Mouse (Mus musculus) MEL (cell line): Measurements from ENCODE around the gene Ubac2. TPM values are rescaled to one million over a fixed set of nuclear protein-coding genes. Genes with fewer than 3 reads are reported as not detected.

Experiments
- DNase-seq: peaks from one replicate; pipeline ENCODE4 v3.0.0; 2011; ENCODE audit warnings: low read depth, low spot score
- H3K27ac ChIP-seq: 2 replicates; pipeline ENCODE4 v1.5.1; 2012; ENCODE audit warnings: low read depth, mild to moderate bottlenecking, control low read depth, low read length, moderate library complexity; ENCODE audit not compliant: control insufficient read depth
- H3K27me3 ChIP-seq, 2 experiments: fragments of 150-350 bp in 1 of 2; sonication (generic) in 1 of 2; 2 replicates each; pipeline ENCODE4 v1.6.1; 2012; ENCODE audit warnings: low read length in 2 of 2, mild to moderate bottlenecking in 2 of 2, improper control_type of control experiment in 1 of 2, moderate library complexity in 1 of 2; ENCODE audit not compliant: insufficient read depth in 2 of 2, control insufficient read depth in 1 of 2
- H3K36me3 ChIP-seq, 2 experiments: 2 replicates each; pipeline ENCODE4 v1.6.1; 2012 to 2014; ENCODE audit warnings: low read length in 2 of 2, improper control_type of control experiment in 1 of 2, inconsistent platforms in 1 of 2, mild to moderate bottlenecking in 1 of 2; ENCODE audit not compliant: insufficient read depth in 2 of 2, control insufficient read depth in 1 of 2
- H3K4me1 ChIP-seq, 2 experiments: fragments of 150-350 bp in 1 of 2; sonication (generic) in 1 of 2; 2 replicates each; pipeline ENCODE4 v1.6.1; 2012; ENCODE audit warnings: low read length in 2 of 2, improper control_type of control experiment in 1 of 2, mild to moderate bottlenecking in 1 of 2; ENCODE audit not compliant: insufficient read depth in 2 of 2, control insufficient read depth in 1 of 2
- H3K4me3 ChIP-seq, 2 experiments: fragments of 150-350 bp in 1 of 2; sonication (generic) in 1 of 2; 2 replicates each; pipeline ENCODE4 v1.5.1; 2012; ENCODE audit warnings: low read depth in 2 of 2, low read length in 2 of 2, mild to moderate bottlenecking in 2 of 2, moderate library complexity in 2 of 2, control low read depth in 1 of 2, improper control_type of control experiment in 1 of 2; ENCODE audit not compliant: control insufficient read depth in 1 of 2, insufficient read depth in 1 of 2
- H3K79me2 ChIP-seq: 2 replicates; pipeline ENCODE4 v1.6.1; 2012; ENCODE audit warnings: mild to moderate bottlenecking, low read length, moderate library complexity; ENCODE audit not compliant: control insufficient read depth, poor library complexity, insufficient read depth
- H3K9ac ChIP-seq: 2 replicates; pipeline ENCODE4 v1.6.1; 2012; ENCODE audit warnings: low read depth, mild to moderate bottlenecking, control low read depth, low read length, moderate library complexity; ENCODE audit not compliant: control insufficient read depth, poor library complexity, severe bottlenecking
- H3K9me3 ChIP-seq: fragments of 150-350 bp; sonication (generic); replicated peaks from 2 replicates; pipeline ENCODE4 v1.6.1; 2012; ENCODE audit warnings: mild to moderate bottlenecking, low read length, improper control_type of control experiment, moderate library complexity; ENCODE audit not compliant: insufficient read depth
- BHLHE40 ChIP-seq: IDR thresholded peaks from 2 replicates; pipeline ENCODE4 v1.6.1; 2012; ENCODE audit warnings: low read depth, mild to moderate bottlenecking, inconsistent platforms, low read length, improper control_type of control experiment, borderline replicate concordance
- CHD2 ChIP-seq: IDR thresholded peaks from 2 replicates; pipeline ENCODE4 v1.6.1; 2011; ENCODE audit warnings: low read length, improper control_type of control experiment
- E2F4 ChIP-seq: IDR thresholded peaks from 2 replicates; pipeline ENCODE4 v1.6.1; 2011; ENCODE audit warnings: low read depth, low read length, improper control_type of control experiment, borderline replicate concordance
- EP300 ChIP-seq, 2 experiments: IDR thresholded peaks; 2 replicates each; pipeline ENCODE4 v1.6.1; 2011; ENCODE audit warnings: improper control_type of control experiment in 2 of 2, low read length in 2 of 2, low read depth in 1 of 2, mild to moderate bottlenecking in 1 of 2
- GABPA ChIP-seq: IDR thresholded peaks from 2 replicates; pipeline ENCODE4 v1.6.1; 2012; ENCODE audit warnings: low read depth, mild to moderate bottlenecking, inconsistent platforms, low read length, improper control_type of control experiment, moderate library complexity
- KAT2A ChIP-seq: conservative IDR thresholded peaks from 2 replicates; pipeline ENCODE4 v1.6.1; 2012; ENCODE audit warnings: low read depth, low read length, improper control_type of control experiment, inconsistent platforms
- MAX ChIP-seq: IDR thresholded peaks from 2 replicates; pipeline ENCODE4 v1.6.1; 2011; ENCODE audit warnings: low read length, improper control_type of control experiment
- MAZ ChIP-seq: IDR thresholded peaks from 2 replicates; pipeline ENCODE4 v1.6.1; 2012; ENCODE audit warnings: low read depth, mild to moderate bottlenecking, inconsistent platforms, low read length, improper control_type of control experiment
- MEF2A ChIP-seq: IDR thresholded peaks from 2 replicates; pipeline ENCODE4 v1.6.1; 2014; ENCODE audit warnings: low read depth, mild to moderate bottlenecking, inconsistent platforms, low read length, improper control_type of control experiment; ENCODE audit not compliant: poor library complexity, insufficient replicate concordance, severe bottlenecking; ENCODE audit errors: extremely low read depth
- MXI1 ChIP-seq: IDR thresholded peaks from 2 replicates; pipeline ENCODE4 v1.6.1; 2011; ENCODE audit warnings: mild to moderate bottlenecking, low read depth, low read length, improper control_type of control experiment
- NELFE ChIP-seq: IDR thresholded peaks from 2 replicates; pipeline ENCODE4 v1.6.1; 2011; ENCODE audit warnings: low read depth, low read length, improper control_type of control experiment
- POLR2AphosphoS5 ChIP-seq: IDR thresholded peaks from 2 replicates; pipeline ENCODE4 v1.6.1; 2012; ENCODE audit warnings: low read depth, borderline replicate concordance, mild to moderate bottlenecking, inconsistent platforms, low read length, moderate library complexity, mixed read lengths
- RAD21 ChIP-seq: IDR thresholded peaks from 2 replicates; pipeline ENCODE4 v1.6.1; 2011; ENCODE audit warnings: mild to moderate bottlenecking, low read depth, low read length, improper control_type of control experiment
- SIN3A ChIP-seq: IDR thresholded peaks from 2 replicates; pipeline ENCODE4 v1.6.1; 2012; ENCODE audit warnings: low read length, improper control_type of control experiment, inconsistent platforms
- SMC3 ChIP-seq: IDR thresholded peaks from 2 replicates; pipeline ENCODE4 v1.6.1; 2011; ENCODE audit warnings: low read depth, low read length, improper control_type of control experiment
- USF1 ChIP-seq: IDR thresholded peaks from 2 replicates; pipeline ENCODE4 v1.6.1; 2014; ENCODE audit warnings: low read depth, mild to moderate bottlenecking, inconsistent platforms, low read length, improper control_type of control experiment, moderate library complexity
- USF2 ChIP-seq, 2 experiments: IDR thresholded peaks; 2 replicates each; pipeline ENCODE4 v1.6.1; 2011 to 2012; ENCODE audit warnings: improper control_type of control experiment in 2 of 2, low read length in 2 of 2, borderline replicate concordance in 1 of 2, inconsistent platforms in 1 of 2, low read depth in 1 of 2, mild to moderate bottlenecking in 1 of 2; ENCODE audit not compliant: insufficient read depth in 1 of 2
- ZKSCAN1 ChIP-seq: IDR thresholded peaks from 2 replicates; pipeline ENCODE4 v1.6.1; 2012; ENCODE audit warnings: low read depth, mild to moderate bottlenecking, inconsistent platforms, low read length, improper control_type of control experiment, moderate library complexity
- polyA plus RNA-seq, 2 experiments: library from polyadenylated mRNA; stranded (reverse) in 1 of 2; unstranded in 1 of 2; fragments of >175 nt in 1 of 2; fragments of >200 nt in 1 of 2; gene quantifications; 2 replicates each; pipeline versions ENCODE4 v1.2.1 to v1.2.4; 2012; ENCODE audit warnings: low replicate concordance in 2 of 2, low read depth in 1 of 2; ENCODE audit not compliant: insufficient read length in 2 of 2, insufficient read depth in 1 of 2, missing spikeins in 1 of 2
- total RNA-seq: library from RNA; depleted of rRNA; stranded (reverse); fragments of 300-350 nt; gene quantifications from 2 replicates; pipeline ENCODE4 v1.2.3, GENCODE M21; 2012

Gene Ubac2
- total and polyA plus RNA-seq, 3 experiments = 32.9 to 44.8 TPM; not detected in 1

DNA sequence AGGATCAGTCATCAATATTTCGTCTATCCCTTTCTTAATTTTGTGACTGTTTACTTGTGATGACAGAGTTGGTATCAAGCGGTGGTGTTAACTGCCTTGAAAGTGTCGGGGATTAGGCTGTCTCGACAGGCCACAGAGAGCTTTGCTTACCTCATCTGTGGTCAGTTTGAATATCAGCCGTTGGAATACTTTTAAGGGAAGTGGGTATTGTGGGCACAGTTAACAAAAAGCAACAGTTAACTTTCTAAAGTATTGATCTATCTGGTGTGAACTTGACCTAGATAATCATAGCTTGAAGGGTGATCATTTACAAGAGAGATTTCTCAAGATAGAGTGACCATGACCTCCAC, 56.2 kb downstream of the Ubac2 start:
- no peak for DNase-seq
- H3K9me3 ChIP-seq = no peaks in the 10 kb centered on the region
- peaks cover 0 to 3% of the 10 kb centered on the region in 2 experiments for H3K4me1 ChIP-seq
- H3K27me3 ChIP-seq = no peaks in the 10 kb centered on the region
- H3K36me3 ChIP-seq = peaks cover 0 to 6% of the 10 kb centered on the region in 2 experiments; a peak in 3 of 4 replicates
- H3K27ac ChIP-seq = no peak overlapping the region
- H3K9ac ChIP-seq = no peak overlapping the region
- H3K4me3 ChIP-seq = no peak overlapping the region
- no peaks in the 10 kb centered on the region for H3K79me2 ChIP-seq
- TF ChIP-seq USF2 (IDR thresholded peaks at IDR 0.05; ENCODE audit: borderline replicate concordance in 1 of 2, insufficient read depth in 1 of 2, low read depth in 1 of 2, low read length in 2 of 2) = no peak
- TF ChIP-seq POLR2AphosphoS5 = no peak
- TF ChIP-seq CHD2 = no peak
- no peak for TF ChIP-seq GABPA
- TF ChIP-seq RAD21 = no peak
- TF ChIP-seq NELFE = no peak
- no peak for TF ChIP-seq SIN3A
- no peak for TF ChIP-seq MAZ
- no peak for TF ChIP-seq KAT2A

DNA sequence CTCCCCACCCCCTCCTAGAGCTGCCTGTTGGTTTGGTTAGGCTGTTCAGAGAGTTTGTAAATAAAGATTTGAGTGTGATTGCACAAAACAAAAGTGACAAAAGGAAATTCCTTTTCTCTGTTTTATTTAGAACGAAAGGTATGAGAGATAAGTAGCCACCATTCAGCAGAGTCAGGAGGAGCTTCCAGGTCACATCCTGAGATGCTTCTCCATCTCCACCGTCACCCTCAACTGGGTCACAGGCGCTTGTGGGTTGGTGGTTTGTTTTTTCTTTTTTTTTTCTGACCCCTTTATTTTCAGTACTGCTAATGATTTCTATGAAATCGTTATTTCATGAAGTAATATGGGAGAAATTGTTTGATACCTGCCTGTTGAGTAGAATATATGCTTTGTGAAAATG, 57.9 kb downstream of the Ubac2 start:
- no peak for TF ChIP-seq MAX
- no peak for TF ChIP-seq E2F4
- TF ChIP-seq GABPA = no peak
- no peak for TF ChIP-seq RAD21
- no peak for TF ChIP-seq MXI1
- TF ChIP-seq EP300 (IDR thresholded peaks at IDR 0.05; ENCODE audit: low read depth in 1 of 2, low read length in 2 of 2) = no peak
- DNase-seq = no peak
- no peak overlapping the region for H3K9ac ChIP-seq
- H3K4me3 ChIP-seq = no peak overlapping the region
- H3K27ac ChIP-seq = no peak overlapping the region
- H3K79me2 ChIP-seq = no peaks in the 10 kb centered on the region
- no peaks in the 10 kb centered on the region for H3K4me1 ChIP-seq
- no peaks in the 10 kb centered on the region; a peak in 1 of 4 replicates for H3K36me3 ChIP-seq
- no peaks in the 10 kb centered on the region for H3K9me3 ChIP-seq
- H3K27me3 ChIP-seq = no peaks in the 10 kb centered on the region

DNA sequence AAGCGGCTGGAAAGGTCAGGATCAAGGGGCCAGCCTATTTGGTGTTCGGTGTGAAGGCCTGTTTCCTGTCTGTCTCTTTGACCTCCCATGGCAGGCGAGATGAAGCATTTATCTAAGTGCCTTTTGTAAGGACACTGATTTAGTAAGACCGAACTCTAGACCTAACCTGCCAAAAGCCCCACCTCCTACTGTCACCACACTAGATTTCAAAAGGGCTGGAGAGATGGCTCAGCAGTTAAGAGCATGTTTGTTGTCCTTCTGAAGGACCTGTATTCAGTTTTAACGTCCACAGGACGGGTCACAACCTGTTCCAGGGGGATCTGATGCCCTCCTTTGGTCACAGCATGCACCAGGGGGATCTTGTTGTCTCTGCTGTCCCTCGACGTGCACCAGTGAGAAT, 58.4 kb downstream of the Ubac2 start:
- Histone ChIP-seq H3K36me3 (no peaks in the 10 kb centered on the region; a peak in 1 of 4 replicates), H3K9ac (no peak overlapping the region), H3K4me1 (no peaks in the 10 kb centered on the region), H3K27me3 (no peaks in the 10 kb centered on the region), H3K79me2 (no peaks in the 10 kb centered on the region), H3K9me3 (no peaks in the 10 kb centered on the region), H3K4me3 (no peak overlapping the region), H3K27ac (no peak overlapping the region)
- no peak for DNase-seq
- no peak for TF ChIP-seq USF2 (IDR thresholded peaks at IDR 0.05; ENCODE audit: borderline replicate concordance in 1 of 2, insufficient read depth in 1 of 2, low read depth in 1 of 2, low read length in 2 of 2)
- no peak for TF ChIP-seq MEF2A
- no peak for TF ChIP-seq BHLHE40
- no peak for TF ChIP-seq MXI1
- no peak for TF ChIP-seq SMC3
- no peak for TF ChIP-seq USF1
- TF ChIP-seq KAT2A = no peak
- TF ChIP-seq ZKSCAN1 = no peak
- TF ChIP-seq EP300 (IDR thresholded peaks at IDR 0.05; ENCODE audit: low read depth in 1 of 2, low read length in 2 of 2) = no peak
